Mouse (Mus musculus): ENCODE results near the gene Pdyn.

Pdyn gene

DNA sequence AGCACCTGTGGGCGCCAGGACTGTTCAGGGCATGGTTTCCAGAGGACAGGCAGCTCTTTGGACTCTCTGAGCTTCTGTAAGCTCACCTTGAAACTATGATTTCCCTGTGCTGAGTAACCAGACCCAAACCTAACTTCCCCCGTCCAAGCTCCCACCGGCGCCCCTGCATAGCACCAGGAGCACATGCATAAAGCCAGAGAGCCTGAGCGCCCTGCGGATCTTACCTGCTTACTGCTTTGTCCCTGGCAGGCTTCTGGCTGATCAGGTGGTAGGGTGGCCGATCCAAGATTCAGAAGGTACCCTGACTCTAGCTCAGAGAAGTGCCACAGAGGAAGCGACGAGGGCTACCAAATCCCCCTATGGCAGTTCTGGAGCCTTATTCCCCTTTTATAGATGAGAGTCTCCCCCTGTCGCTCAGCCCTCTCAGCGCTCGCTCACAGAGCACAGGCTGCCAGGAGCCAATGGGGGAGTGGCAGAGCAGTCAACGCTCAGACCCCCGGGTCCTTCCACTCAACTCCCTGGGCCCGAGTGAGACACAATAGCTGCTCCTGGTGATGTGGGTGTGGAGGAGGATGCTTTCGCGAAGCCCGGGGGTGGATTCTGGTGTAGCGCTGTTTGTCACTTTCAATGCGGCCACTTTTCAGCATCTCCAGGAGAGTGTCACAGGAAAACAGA lies at the start of gene Pdyn:
Gene Pdyn (minus strand): TSS at position 361 of the 675 bp plus-strand sequence.
- peak in 1 of 2 experiments; percentile 13 for DNase-seq (ENCODE audit: low spot score in 2 of 2)

DNA sequence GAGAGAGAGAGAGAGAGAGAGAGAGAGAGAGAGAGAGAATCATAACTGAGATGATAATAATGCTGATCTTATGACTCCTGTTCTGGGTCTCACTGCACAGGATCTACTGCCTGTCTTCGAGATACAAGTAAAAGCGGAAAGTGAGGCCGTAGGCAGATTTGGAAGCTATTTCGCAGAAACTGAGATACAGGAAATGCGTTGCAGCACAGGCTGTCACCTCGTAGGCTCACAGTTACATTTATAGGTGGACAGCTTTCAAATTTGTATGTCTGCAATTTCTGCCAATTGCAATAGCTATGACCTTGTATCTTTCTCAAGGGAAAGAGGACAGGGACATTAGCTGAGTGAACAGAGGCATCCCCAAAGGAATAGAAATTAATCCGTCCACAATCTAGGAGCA lies 42.4 kb upstream of the Pdyn start:
- DNase-seq (ENCODE audit: low spot score in 2 of 2): no peak

DNA sequence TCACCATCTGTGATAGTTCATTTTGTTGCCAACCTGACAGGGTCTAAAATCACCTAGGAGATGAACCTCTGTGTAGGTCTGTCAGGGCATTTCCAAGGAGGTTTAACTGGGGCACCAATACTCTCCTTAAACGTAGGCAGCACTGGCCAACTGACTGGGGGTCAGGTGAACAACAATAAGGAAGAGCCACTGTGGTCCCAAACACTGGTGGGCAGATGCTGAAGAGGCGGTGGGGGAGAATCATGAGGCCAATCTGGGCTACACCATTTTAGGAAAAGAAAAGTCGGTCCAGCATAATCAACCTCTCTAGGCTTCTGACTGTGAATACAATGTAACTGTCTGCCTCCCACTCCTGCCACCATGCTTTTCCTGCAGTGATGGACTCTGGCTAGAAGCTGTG lies 40.9 kb upstream of the Pdyn start:
- DNase-seq (ENCODE audit: low spot score in 2 of 2): peak in 1 of 2 experiments; percentile 11

DNA sequence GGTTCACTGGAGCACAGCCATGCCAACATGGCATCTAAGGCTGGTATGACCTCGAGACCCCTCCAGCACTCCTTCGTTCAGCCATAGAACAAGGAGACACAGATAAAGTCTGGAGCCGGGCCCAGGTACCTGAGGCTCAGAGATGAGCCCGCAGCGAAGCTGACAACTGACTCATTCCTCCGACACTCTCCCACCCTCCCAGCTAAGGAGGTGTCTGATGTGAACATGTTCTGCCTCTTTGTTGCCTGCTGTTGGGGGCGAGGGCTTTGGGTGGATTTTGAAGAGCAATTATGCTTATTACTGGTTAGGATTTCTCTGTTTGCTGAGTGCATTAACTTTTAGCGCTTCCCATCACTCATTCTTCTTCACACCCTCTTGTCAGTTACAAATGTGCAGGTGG lies 34.4 kb upstream of the Pdyn start:
- DNase-seq (ENCODE audit: low spot score in 2 of 2): peak in 1 of 2 experiments; percentile 12

DNA sequence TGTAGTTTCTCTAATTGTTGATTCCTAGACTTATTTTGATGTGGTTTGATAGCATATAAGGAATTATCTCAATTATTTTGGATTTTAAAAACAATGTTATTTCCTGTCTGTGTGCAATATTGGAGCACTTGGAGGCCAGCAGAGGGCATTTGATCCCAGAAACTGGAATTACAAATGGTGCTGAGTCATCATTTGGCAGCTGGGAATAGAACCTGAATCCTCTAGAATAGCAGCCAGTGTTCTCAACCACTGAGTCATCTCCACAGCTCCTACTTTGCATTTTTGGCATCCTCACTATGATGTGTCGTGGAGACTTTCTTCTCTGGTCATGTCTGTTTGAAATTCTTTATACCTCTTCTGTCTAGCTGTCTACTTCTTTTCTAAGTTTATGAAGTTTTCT lies 30.0 kb upstream of the Pdyn start:
- DNase-seq (ENCODE audit: low spot score in 2 of 2): no peak

DNA sequence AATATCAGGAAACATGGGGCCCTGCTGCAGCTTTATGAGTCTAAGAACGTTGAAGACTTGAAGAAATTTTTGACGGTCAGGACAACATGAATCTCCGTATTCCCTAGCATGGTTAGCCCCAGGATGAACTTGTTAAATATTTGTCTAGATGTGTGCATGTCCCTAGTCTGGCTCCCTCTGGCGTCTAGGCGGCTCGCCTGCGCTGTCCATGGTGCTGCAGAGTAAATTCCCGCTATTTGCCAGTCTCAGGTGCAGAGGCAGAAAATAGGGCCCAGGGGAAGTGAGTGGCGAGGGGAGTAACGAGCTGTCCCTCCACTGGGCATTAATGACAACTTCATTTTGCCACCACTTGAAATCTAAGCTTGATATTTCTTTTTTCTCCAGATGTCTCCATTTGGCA lies 16.0 kb upstream of the Pdyn start:
- no peak for DNase-seq (ENCODE audit: low spot score in 2 of 2)

DNA sequence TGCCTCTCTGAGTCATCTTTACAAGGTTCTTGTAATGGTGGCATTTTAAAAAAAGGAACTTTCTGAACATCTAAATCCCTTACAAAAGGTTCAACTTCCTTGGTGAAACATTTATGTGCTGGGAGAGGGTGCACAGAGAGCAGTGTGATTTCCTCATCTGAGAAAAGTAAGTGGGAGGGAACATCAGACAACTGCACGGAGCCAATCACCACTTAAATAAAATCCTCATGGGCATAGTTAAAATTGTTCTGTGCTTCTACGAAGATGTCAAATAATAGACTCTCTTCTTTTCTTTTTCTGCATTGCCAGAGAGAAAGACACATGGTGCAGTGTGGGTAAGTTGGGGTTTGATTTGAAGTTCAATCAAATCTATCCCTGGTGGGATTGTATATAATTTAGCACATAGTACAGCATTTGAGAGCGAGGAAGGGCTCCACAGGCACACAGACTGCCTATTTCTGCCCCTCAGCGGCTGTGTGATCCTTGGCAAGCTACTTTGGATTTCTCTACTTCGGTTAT lies 13.4 kb upstream of the Pdyn start:
- DNase-seq (ENCODE audit: low spot score in 2 of 2): no peak

DNA sequence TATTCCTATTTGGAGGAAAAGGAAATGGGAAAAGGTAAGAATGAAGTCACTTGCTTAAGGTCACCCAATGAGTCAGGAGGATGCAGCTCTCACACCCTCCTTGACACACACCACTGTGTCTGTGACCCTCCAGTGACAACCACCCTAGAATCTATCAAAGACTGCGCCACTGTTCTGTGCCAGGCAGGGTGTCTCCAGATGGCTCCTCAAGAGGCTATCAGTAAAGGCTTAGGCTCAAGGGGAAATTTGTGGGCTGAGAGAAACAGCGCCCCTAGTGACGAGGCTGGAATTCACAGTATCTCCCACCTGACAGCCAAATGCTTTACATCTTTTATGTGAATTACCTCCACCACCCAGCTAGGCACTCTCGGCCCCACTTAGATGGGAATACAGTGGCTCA lies 3.6 kb downstream of the Pdyn start:
- DNase-seq (ENCODE audit: low spot score in 2 of 2): peak in 1 of 2 experiments; percentile 43

DNA sequence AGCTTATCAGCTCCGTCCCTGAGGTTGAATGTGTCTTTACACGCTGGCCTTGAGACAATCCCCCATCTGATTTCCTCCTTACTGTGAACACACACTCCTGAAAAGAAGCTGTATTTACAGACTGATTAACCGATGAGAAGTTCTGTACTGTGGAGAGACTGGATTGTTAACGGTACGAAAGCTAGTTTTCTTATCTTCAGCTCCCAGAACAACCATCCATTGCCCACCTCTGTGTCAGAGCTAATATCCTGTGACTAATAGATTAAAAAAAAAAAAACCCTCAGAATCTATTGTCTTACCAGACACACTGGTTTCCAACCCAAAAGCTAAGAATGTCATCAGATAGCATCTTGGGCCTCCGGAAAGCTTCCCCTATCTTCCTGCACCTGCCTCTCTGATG lies 5.3 kb downstream of the Pdyn start:
- no peak for DNase-seq (ENCODE audit: low spot score in 2 of 2)

DNA sequence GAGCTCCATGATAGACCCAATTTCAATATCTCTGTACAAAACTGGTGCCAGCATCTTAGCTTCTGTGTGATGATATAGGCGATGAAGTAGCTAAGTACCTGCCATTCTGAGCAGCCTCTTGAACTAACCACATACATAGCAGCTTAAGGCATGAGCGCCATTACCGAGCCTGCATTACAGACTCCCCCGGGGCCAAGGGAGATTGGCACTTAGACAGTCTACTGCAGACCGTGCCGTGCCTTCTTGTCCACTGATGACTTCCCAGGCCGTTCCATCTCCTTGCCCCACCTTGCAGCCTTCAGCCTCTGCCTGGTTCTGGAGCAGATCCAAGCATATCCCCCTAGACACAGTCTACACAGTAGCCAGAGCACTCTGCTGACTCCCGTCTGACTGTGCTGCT lies 7.0 kb downstream of the Pdyn start:
- DNase-seq (ENCODE audit: low spot score in 2 of 2): no peak

DNA sequence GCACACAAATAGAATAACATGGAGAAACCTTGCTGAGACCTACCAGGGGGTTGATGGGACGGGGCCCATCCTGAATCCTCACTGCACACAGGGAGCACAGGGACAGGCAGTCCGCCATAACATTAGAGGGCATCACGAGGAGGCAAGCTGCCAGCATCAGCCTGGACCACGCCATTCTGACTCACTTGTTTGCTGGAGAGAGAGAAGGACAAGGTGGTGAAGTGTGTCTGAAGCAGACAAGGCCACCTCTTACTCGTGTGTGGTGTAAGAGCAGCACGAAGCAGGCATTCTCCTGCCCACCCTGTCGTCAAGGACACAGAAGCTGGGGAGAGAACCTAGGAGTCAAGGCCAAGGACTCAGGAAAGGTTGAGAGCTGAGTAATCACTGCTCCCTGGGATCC lies 9.9 kb downstream of the Pdyn start:
- DNase-seq (ENCODE audit: low spot score in 2 of 2): no peak

DNA sequence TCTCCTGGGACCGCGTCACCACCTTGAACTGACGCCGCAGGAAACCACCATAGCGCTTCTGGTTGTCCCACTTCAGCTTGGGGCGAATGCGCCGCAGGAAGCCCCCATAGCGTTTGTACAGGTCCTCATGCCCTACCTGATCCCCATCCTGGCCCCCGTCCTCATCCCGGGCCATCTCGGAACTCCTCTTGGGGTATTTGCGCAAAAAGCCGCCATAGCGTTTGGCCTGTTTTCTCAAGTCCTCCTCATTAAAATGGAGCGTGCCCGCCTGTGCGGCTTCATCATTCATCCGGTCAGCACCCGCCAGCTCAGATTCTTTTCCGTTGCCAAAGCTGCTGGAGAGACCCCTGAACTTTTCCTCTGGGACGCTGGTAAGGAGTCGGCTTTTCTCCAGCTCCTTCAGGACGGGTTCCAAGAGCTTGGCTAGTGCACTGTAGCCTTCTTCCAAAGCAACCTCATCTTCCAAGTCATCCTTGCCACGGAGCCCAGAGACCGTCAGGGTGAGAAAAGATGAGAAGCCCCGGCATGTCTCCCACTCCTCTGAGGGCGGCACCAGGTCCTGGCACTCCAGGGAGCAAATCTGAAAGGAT lies 11.5 kb downstream of the Pdyn start:
- DNase-seq (ENCODE audit: low spot score in 2 of 2): no peak

DNA sequence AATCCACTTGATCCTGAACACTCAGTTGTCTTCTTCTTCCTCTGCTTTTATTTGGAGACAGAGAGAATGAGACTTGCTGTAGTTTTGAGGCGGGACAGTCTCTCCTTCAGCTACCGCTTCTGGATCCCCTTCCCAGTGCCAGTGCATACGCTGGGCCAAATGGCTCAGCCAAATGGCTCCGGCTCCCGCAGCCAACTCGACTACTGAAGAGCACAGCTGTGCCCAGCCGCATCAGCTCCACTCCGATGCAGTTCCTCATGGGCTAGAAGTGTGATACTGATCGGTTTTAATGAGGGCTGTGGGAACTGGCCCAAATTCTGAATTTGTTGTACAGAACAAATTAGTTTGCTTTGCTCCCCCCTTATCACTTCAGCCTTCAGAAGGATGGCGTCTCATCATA lies 12.7 kb downstream of the Pdyn start:
- no peak for DNase-seq (ENCODE audit: low spot score in 2 of 2)

DNA sequence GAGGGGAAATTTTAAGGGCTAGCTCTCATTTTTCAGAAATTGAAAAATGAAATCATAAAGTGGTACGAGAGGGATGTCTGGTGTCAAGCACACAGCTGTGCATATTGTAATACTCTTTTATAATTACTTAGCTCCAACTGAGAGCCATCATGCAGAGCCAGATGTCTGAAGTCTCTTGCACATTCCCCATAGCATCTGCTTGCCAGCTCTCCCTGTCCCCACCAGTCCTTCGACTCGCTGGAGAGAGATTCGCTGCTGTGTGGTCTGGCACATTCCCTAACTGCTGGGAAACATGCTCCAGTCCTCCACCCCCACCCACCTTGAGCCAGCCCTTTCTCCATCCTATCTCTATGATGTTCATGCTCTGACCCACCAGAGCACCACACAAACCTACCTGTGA lies 15.6 kb downstream of the Pdyn start:
- DNase-seq (ENCODE audit: low spot score in 2 of 2): no peak

DNA sequence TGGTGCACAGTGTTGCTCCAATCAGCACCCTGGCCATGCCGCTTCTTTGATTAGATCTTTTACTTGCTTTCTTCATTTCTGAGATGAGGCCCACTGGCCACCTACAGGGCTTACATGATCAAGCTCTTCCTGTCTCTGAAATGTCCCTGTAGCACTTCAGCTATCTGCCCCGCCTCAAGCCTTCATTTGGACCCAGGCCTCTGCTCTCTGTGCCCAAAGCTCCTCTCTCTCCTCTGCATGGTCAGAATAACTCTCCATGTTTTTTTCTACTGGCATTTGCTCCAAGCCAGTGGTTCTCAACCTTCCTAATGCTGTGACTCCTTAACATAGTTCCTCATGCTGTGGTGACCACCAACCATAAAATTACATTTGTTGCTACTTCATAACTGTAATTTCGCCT lies 19.4 kb downstream of the Pdyn start:
- no peak for DNase-seq (ENCODE audit: low spot score in 2 of 2)

DNA sequence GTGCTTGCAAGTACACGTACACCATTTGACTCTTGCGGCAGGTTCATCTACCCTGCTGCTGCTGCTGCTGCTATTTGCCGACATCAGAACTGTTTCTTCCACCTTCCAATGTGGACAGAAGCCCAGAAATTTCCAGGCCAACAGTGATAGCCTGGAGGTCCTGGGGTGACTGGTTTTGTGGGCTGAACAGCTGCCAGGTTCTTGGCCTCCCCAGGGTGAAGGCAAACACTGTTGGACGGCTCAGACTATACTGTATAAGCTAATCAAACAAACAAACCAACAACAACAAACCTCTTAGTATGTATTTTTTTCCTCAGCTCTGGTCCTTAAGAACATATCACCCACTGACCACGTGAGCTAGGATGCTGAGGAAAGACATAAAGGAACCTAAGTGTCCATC lies 20.6 kb downstream of the Pdyn start:
- DNase-seq (ENCODE audit: low spot score in 2 of 2): no peak

DNA sequence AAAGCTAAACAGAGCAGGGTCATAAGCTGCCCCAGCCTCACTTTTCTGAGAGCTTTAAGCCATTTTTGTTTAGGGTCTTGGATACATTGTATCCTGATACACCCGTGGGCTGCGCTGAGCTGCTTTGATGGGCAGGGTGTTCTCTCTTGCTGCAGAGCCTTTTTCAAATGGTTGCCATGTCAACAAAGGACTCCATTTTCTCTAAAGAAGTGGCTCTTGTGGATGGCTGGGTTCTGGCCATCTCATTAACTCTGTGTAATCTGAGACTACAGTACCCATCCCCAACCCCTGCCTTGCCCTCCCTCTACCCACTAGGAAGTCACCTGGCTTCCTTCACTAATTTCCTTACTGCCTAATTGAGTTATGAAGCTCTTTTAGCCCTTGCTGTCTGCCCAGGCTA lies 22.0 kb downstream of the Pdyn start:
- DNase-seq (ENCODE audit: low spot score in 2 of 2): no peak

DNA sequence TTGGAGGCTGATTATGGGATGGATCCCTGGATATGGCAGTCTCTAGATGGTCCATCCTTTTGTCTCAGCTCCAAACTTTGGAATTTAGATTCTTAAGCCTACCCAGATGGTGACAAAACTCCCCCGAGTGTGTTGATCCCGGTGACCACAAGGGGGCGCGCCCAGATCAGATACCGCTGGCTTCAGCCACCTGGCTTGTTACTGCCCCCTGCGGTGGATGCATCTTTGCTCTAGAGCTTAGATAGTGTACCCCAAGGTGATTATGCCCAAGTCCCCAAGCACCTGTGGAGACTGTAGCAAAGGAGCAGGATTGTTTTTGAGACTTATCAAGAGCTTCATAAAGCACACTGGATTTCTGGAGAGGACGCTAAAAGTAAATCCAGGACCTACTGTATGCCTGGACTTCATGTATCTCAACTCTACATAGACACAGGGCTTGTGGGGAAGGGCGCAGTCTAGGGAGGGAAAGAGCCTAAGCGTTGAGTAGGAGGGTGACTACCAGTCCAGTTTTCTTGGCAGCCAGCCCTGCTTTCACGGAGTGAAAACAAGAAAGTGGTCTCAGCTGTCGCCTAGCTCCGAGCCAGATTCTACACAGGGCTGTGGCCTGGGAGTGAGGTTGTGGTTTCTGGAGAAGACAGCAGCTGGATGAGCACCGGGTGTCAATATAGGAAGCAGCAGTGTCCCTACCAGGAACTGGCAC lies 24.6 kb downstream of the Pdyn start:
- DNase-seq (ENCODE audit: low spot score in 2 of 2): peak; percentile 41 to 78

DNA sequence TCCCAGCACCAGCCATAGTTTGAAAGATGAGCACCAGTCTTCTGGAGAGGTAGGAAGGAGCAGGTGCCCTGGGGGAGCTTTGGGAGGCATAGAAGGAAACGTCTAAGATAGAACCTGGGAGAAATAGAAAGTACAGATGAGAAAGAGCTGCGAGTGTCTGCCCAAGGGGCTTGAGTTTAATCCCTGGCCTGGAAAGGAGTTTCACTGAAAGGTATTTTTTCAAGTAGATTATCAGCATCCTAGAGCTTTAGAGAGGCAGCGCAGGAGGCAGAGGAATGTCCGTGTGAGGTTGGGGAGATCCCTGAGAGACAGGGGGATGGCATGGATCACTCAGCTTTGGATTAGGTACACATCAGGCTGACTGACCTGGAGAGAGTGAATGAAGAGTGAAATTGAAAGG lies 27.7 kb downstream of the Pdyn start:
- DNase-seq (ENCODE audit: low spot score in 2 of 2): no peak

DNA sequence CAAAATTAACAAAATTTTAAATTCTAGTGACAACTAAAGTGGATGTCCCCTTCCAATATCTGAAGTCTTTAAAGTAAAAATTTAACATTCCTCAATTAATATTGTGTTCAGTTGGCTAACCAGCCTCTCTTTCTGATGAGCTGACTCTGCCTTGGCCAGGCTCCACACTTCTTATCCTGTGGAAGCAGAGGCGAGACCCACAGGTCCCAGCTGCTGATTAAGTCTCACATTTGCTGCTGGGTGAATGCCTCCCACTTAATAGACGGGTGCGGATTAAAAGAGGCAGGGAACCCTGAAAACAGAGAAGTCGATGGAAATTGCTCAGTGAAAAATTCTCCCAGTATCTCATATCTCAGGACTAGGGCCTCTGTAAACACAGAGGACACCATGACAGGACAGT lies 37.2 kb downstream of the Pdyn start:
- no peak for DNase-seq (ENCODE audit: low spot score in 2 of 2)

DNA sequence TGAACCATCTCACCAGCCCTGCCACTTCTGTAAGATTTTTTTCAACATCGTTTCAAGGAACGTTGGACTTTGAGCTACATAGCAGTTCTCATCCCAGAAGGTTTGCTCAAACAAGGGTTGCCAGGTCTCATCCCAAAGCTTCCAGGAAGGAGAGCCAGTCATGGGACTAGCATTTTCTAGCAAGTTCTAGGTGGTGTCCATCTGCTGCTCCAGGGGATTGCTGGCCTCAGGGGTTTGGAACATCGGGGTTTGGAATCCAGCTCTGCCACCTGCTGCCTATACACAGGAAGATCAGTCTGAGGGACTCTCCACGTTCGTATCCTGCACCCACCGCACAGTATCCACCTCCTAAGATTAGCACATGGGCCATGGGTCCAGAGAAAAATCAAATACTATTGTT lies 39.6 kb downstream of the Pdyn start:
- no peak for DNase-seq (ENCODE audit: low spot score in 2 of 2)

DNA sequence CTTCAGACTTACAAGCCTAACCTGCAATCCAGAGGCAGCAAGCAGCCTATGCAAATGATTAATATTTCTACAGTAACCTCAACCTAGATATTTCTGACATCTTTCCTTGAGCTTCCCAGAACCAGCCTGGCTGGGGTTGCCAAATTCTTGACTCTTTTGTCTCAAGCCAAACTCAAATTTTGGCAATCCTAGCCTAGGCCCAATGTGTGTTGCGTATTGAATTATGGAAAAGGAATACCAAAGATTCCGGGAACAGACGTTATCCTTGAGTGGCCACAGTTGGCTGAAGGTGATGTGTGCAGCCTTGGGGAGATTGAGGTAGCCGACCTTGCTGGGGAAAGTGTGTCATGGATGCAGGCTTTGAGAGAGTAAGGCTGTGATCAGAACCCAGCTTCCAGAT lies 40.8 kb downstream of the Pdyn start:
- no peak for DNase-seq (ENCODE audit: low spot score in 2 of 2)

DNA sequence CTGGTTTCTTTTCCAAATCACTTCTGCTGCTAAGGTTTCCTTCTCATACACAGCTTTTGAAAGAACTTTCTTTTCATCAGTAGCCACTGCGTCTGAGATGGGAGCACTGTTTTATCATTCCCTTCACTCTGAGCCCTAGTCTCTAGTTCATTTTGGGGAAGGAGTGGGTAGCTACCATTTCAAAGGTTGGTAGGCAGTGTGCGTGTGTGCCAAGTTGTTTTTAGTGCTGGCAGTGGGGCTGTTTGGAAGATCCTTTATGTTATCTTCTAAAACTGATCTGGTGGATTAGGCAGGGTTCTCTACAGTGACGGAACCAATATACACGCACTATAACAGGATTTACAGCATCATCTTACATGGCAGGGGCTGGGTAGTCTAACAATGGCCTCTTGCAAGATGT lies 44.6 kb downstream of the Pdyn start:
- DNase-seq (ENCODE audit: low spot score in 2 of 2): no peak
